Mouse (Mus musculus) brain, embryonic 18.5 days (tissue): ENCODE measurements around the gene Adgrg1.

Experiments used
- DNase-seq: peaks from one replicate; pipeline ENCODE4 v3.0.0-alpha.2; 2012; ENCODE audit warnings: low read depth, low spot score

Gene Adgrg1

GRCm38 (mm10) chr8:94974467-94975165 lies at the start of gene Adgrg1:
Adgrg1 (plus strand) TSS chr8:94974751.
- no peak for DNase-seq

- DNase-seq, result no peak
Observed at GRCm38 (mm10) chr8:94928227-94928626, 46.3 kb upstream of the Adgrg1 start.

- no peak for DNase-seq
Observed at GRCm38 (mm10) chr8:94933918-94934317, 40.6 kb upstream of the Adgrg1 start.

- DNase-seq, result no peak
Observed at GRCm38 (mm10) chr8:94935172-94935571, 39.4 kb upstream of the Adgrg1 start.

GRCm38 (mm10) chr8:94942566-94942965 lies 32.0 kb upstream of the Adgrg1 start:
- DNase-seq, result no peak

GRCm38 (mm10) chr8:94945185-94945584 lies 29.4 kb upstream of the Adgrg1 start:
- DNase-seq, result peak; percentile 54

GRCm38 (mm10) chr8:94948421-94948820 lies 26.1 kb upstream of the Adgrg1 start:
- no peak for DNase-seq

- no peak for DNase-seq
Observed at GRCm38 (mm10) chr8:94949010-94949409, 25.5 kb upstream of the Adgrg1 start.

GRCm38 (mm10) chr8:94950046-94950445 lies 24.5 kb upstream of the Adgrg1 start:
- DNase-seq, result peak; percentile 54

GRCm38 (mm10) chr8:94950458-94950857 lies 24.1 kb upstream of the Adgrg1 start:
- DNase-seq, result no peak

- no peak for DNase-seq
Observed at GRCm38 (mm10) chr8:94952086-94952485, 22.5 kb upstream of the Adgrg1 start.

- no peak for DNase-seq
Observed at GRCm38 (mm10) chr8:94953624-94954367, 20.8 kb upstream of the Adgrg1 start.

- no peak for DNase-seq
Observed at GRCm38 (mm10) chr8:94954368-94954737, 20.2 kb upstream of the Adgrg1 start.

- DNase-seq, result no peak
Observed at GRCm38 (mm10) chr8:94954921-94955758, 19.4 kb upstream of the Adgrg1 start.

GRCm38 (mm10) chr8:94956078-94956574 lies 18.4 kb upstream of the Adgrg1 start:
- DNase-seq, result no peak

GRCm38 (mm10) chr8:94962201-94962600 lies 12.3 kb upstream of the Adgrg1 start:
- no peak for DNase-seq

- no peak for DNase-seq
Observed at GRCm38 (mm10) chr8:94964828-94965227, 9.7 kb upstream of the Adgrg1 start.

- no peak for DNase-seq
Observed at GRCm38 (mm10) chr8:94966578-94966977, 8.0 kb upstream of the Adgrg1 start.

GRCm38 (mm10) chr8:94967071-94967470 lies 7.5 kb upstream of the Adgrg1 start:
- DNase-seq, result no peak

GRCm38 (mm10) chr8:94967554-94967953 lies 7.0 kb upstream of the Adgrg1 start:
- DNase-seq, result no peak

- no peak for DNase-seq
Observed at GRCm38 (mm10) chr8:94973270-94973669, 1.3 kb upstream of the Adgrg1 start.

- no peak for DNase-seq
Observed at GRCm38 (mm10) chr8:94973786-94974185, 765 bp upstream of the Adgrg1 start.
